Mouse (Mus musculus) monocyte, adult 2 months (primary cell): ENCODE data around the gene Smc4.
A peak's percentile ranks its signal among the peaks of the same experiment; 100 is the strongest.
"Not testable (repeated sequence)": the region's sequence is repeated elsewhere in the genome, so short reads cannot be mapped to it uniquely, and the experiment has no call there.

Experiments used
- DNase-seq, 2 experiments: peaks; one replicate each; pipeline ENCODE4 v3.0.0; 2022; ENCODE audit warnings: low spot score in 2 of 2, low read depth in 1 of 2

The Smc4 gene

DNA sequence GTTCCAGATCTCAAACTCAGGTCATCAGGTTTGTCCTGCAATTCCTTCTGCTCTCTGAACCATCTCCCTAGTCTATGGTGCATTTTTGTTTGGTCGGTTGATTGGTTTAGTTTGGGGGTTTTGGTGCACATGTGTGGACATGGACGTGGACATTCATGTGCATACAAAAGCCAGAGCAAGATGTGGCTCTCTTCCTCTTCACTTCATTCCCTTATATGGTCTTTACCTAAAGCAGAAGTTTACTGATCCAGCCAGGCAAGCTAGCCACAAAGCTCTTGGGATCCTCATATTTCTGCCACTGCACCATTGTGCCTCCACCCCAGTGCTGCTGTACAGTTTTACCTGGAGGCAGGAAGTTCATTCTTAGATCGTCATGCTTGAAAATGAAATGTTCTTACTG is 12.6 kb downstream of the Smc4 start:
- peak in 1 of 2 experiments; percentile 3 for DNase-seq

DNA sequence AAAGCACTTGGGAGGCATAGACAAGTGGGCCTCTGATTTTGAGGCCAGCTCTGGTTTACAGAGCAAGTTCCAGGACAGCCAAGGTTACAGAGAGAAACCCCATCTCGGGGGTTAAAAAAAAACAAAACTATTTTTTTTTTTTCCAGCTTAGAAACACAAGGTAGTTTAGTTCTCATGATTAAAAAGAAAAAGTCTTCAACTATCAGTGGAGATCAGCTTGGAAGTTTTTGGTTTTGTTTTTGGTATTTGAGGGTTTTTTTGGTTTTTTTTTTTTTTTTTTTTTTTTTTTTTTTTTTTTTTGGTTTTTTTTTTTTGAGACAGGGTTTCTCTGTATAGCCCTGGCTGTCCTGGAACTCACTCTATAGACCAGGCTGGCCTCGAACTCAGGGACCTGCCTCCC is 14.1 kb downstream of the Smc4 start:
- DNase-seq, result not testable (repeated sequence)

DNA sequence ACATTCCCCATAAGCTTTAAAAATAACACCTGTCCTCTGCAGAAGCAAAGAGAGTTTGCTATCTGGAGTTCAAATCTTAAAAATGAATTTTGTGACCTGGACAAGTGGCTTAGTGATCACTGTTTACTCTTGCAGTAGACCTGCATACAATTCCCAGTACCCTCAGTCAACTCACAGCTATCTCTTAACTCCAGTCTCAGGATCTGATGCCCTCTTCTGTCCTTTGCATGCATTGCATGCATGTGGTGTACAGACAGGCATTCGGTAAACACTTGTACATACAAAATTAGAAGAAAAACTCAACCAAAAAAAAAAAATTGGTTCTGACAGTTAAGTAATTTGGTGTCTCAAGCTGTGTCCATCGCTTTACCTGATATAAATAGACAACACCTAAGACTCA is 15.7 kb downstream of the Smc4 start:
- no peak for DNase-seq

DNA sequence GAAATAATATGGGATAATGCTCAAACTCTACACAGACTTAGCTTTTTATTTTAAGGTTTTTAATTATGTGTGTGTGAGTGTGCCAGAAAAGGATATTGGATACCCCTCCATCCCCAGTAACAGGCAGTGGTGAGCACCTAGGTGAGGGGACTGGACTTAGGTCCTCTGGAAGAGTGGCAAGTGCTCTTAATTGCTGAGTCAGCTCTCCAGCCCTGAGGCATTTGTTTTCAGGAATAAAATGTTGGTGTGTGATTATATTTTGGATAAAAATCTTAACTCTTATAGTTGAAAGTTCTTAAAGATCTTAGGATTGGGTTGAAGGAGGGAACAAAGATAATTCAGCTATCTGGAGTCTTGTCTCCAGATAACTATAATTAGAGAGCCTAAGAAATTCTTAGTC is 16.2 kb downstream of the Smc4 start:
- no peak for DNase-seq

DNA sequence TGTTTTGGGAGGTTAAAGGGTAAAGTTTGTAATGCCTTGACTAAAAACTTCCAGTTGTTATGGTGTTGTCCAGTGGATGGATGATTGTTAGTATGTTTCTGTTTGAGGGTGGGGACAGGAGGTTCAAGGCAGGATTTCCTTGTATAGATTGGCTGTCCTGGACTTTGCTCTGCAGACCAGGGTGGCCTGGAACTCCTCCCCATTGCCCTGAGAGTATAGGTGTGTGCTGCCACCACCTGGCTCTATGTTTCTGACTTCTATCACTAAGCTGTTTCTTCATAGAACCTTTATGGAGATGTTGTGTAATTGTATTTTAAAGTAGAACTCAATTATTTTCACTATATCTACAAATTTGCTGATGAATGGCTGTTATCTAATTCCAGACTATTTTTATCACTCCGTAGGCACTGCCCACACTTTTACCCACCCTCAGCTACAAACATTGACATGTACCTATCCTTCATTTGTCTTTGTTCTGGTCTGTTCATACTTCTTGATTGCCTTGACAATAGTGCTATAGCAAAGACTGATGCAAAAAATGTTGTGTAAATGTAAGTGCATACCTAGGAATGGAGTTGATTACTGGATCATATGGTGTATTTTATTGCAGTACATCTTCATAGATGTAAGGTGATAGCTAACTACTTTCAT is 21.7 kb downstream of the Smc4 start:
- DNase-seq, result no peak

DNA sequence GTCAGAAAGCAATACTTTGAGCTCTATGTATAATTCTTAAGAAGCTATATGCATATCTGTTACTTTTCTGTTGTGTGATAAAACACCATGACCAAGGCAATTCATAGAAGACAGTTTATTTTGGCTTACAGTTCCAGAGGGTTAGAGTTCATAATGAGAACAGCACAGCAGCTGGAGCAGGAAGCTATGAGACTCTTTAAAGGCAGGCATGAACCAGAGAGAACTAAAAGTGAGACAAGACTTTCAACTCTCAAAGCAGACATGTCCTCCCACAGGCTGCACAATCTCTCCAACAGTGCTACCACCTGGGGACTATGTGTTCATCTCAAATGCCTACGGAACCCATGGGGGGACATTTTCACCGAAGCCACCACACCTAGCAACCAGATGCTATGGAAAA is 35.6 kb downstream of the Smc4 start:
- DNase-seq, result no peak

DNA sequence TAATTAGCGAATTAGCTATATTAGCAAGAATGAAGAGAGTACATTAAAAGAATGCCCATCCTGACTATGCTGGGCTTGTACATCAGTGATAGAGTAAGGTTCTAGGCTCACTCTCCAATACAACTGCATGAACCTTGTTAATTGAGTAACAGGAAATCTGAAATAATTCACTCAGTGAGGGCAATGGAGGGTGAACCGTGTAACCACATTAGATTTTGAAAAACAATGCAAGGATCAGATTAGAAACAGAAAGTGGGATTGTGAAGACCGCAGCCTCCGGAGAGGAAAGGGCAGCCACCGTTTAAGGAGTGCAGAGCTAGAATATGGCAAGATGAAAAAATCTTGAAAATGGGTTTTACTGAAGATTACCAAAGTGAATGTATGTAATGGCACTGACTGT is 36.8 kb downstream of the Smc4 start:
- DNase-seq, result no peak

DNA sequence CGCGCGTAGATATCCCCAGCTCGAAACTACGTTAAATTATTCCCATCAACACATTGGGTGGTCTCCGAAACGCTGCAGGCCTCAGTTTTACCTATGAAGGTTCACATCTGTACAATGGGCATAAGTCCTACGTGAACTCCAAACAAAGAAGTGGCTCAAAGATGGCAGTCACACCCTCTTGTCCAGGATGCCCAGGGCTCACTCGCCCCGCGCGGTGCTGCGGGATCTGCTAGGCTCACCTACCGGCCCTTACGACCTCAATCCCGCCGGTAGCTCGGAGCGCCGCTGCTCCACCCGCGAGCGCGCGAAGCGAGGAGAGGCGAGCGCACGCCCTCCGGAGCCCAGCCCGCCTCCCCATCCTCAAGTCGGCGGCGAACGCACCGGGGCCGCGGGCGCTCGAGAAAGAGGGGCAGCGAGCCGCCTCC is 39.6 kb downstream of the Smc4 start:
- no peak for DNase-seq

DNA sequence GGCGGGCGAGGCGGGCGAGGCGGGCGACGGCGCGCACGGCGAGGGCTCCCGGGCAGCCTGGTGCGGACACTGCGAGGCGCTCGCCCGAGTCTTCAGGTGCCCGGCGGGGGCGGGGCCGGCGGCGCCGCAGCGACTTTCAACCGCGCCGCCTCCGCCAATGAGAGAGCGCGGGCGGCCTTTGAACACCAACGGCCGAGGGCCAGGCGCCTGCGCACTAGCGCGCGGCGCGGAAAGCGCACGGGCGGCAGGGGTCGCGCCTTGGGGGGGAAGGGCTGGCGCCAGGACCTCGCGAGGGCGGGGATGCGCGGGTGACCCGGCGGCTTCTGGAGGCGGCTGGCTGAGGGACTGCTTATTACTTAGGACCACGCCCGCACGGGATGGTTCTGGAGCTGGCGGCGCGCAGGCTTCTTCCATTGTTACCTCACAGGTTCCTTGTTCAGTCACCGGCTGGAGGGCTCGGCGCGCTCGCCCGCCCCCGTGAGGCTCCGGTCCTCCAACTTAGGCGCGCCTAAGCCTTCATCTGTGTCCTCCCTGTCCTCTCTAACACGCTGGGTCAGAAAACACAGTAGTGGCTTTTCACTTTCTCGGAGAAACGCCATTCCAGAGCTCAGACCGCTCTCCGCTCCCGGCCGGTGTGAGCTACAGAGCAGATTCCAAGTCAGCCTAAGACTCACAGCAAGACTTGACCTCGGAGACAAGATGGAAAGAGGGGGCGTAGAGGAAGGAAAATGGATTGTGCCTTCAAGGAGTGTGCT is 40.3 kb downstream of the Smc4 start, which contains the start of gene Trim59:
Gene Trim59, minus strand, starts transcription at position 111 of the 755 bp plus-strand sequence.
- DNase-seq, result peak; percentile 71 to 76

DNA sequence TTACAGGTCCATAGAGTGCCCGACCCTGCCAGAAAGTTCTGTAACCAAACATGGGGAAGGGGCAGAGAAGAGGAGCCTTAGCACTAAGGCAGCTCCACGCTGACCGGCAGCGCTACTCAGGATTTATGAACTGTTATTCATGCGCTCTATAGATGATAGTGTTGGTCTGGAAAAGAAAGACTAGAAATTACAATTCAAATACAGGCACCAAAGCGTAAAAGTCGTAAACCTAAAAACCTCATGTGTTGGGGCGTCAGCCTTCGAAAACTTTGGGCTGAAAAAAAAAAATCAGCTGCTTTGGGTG is 40.8 kb downstream of the Smc4 start:
- no peak for DNase-seq

DNA sequence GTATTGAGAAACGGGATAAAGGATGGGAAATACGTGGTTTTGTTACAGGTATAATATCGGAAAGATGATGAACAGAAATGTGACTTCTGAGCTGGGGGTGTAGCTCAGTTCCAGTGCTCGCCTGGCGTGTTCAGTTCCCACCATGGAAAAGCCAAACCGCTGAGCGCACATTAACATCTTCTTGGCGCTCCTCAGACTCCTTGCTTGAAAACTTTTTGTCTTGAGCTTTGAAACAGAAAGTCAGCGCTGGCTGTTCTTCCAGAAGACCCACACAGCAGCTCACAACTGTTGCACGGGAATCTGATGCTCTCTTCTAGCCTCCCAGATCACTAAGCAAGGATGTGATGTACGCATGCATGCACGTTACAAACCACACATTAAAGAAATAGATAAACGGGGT is 41.2 kb downstream of the Smc4 start:
- DNase-seq, result no peak

DNA sequence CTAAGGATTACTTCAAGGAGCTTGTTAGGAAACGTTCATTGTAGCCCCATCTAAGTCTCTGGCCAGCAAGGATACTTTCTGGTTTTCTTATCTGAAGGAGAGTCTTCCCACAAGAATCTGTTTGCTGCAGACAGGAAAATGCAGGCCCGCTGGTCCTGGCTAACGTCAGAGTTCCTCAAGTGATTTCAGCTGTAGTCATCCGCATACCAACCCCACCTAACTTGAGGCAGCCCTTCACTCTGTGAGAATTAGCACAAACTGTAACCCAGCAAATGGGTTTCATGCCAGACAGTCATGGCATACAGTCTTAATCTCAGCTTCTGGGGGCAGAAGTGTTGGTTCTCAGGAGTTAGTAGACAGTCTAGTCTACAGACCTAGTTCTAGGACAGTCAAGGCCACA is 42.0 kb downstream of the Smc4 start:
- no peak for DNase-seq

DNA sequence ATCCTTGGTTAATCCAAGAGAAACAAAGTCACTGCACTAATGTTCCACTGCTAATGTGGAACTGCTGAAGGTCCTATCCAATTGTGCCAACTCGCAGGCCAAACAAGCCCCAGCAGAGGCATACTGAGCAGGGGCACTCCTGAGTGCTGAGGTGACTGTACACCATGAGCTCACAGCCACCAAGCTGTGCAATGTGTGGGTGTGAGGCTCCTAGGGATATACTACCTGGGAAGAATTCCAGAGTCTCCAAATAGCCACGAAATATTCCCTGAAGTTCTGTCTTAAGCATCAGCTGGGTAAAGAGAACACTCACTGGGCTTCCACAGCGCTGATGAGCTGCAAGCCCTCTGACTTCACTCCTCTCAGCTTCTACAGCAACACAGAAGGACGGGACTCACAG is 43.1 kb downstream of the Smc4 start:
- no peak for DNase-seq

DNA sequence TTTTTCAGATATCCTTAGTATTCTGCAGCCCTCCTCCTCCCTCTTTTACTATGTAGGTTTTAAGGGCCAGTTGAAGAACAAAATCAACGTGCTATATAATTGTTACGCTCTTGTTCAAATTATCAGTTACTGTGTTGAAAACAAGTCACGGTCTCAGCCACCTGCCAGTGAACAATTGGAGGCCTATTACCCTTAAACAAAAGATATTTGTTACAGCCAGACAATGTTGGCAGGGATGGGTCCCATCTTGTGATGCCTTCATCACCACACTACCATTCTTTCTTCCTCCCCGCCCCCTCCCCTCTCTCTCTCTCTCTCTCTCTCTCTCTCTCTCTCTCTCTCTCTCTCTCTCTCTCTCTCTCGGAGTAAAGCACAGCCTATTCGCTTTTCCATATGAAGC is 44.5 kb downstream of the Smc4 start:
- DNase-seq, result no peak

DNA sequence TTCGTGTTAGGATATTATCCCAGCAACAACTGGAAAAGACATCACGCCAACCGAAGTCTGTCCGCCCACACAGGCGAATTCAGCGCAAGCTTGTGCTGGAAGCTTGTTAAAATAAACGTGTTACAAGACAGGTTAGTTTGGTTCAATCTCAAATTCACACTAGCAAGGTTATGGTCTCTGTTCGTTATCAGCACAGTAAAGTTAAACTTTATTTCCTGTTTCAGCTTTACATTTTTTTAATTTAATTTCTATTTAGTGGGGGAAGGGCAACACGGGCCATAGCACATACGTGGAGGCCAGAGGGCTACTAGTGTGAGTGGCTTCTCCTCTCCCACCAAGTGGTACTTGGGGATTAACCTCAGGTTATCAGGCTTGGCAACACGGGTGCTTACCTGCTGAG is 47.4 kb downstream of the Smc4 start:
- no peak for DNase-seq

DNA sequence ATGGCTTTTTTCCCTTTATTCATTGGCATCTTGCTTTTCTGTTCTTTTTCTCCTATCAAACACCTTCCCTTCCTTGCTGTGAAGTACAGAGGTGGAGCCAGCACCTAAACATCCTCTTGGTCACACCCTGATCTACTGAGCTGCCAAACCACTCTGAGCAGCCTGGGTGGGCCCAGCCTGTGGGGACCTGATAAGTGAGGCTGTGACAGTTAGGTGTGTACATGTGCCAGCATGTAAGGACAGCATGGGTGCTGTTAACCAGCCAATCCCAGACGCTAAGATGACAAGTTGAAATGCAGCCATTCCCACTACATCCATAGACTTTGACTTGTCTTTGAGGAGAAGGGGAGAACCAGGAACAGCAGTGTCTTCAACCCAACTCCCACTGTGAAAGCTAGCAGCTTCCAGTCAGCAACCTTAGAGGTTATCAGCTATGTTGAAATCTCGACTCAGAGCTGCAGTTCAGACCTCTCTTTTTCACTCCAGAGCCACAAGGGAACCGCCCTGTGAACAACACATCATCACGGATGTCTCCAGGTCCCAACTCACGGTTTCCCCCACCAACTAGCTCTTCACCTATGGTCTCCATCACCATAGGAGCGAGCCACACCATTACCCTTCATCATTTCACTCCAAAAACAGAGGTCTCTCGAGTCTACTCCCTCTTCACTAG is 50.4 kb downstream of the Smc4 start:
- DNase-seq, result no peak

DNA sequence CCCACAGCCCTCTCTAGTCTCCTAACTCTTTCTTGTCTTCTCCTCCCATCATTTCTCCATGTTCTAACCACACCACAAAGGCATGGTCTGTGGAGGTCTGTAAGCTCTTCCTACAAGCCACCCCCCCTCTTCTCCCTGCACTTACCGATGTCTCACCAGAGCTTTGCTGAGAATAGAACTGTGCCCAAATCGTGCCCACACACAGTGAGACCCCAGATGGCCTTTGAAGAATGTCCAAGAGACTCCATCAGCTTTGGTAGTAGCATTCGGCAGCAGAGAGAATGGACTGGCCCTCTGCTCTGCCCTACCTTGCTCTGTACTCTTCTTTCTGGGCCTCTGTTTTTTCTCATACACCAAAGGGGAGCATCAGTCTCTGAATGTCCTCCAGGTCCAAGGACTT is 51.3 kb downstream of the Smc4 start:
- no peak for DNase-seq

DNA sequence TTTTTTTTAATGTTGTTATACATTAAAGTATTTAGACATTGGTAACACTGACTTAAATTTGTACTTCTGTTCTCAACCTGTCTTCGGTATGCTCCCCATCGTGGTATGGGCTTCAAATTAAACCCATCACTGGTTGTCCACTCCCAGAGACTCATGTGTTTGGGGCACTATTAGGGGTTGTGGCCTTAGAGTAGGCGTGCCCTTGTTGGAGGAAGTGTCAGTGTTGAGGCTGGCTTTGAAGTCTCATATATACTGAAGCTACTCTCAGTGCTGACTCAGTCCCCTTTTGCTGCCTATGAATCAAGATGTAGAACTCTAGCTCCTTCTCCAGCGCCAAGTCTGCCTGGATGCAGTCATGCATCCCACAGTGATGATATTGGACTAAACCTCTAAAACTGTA is 56.1 kb downstream of the Smc4 start:
- no peak for DNase-seq

DNA sequence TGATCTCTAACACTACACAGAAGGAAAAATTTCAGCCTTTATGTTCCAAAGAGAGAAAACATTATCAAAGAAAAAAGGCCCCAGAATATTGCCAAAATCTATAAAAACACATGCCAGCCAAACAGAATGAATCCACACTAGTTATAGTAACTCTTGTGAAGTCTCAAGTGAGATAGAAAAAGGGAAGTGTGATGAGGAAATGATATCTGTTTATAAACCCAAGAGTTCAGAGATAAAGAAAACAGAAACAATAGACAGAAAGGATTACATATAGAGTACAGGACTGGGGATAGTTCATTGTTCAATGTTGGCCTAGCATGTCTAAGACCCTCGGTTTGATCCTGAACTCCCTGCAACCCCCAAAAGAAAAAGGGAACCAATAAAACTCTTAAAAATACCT is 58.2 kb downstream of the Smc4 start:
- DNase-seq, result no peak

DNA sequence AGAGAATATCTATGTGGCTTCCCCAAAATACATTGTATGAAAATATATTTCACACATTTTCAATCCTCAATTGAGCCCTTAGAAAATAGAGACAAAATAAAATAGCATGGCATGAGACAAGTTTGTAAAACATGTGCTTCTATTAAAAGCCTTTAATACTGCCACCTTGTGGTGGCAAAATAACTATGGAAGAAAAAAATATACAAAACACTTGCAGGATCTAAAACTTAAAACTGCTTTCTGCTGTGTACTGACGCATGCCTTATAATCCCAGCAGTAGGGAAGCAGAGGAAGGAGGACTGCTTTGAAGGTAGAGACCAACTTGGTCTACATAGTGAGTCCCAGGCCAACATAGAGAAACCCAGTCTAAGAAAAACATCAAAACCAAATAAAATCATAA is 59.5 kb downstream of the Smc4 start:
- no peak for DNase-seq
